Mouse (Mus musculus) small intestine, adult 2 months (tissue): ENCODE data around the gene Col27a1. TPM values are rescaled to one million over a fixed set of nuclear protein-coding genes. Genes with fewer than 3 reads are reported as not detected.

Experiments
- H3K27ac ChIP-seq: fragments of 200-500 bp; 2 replicates; pipeline ENCODE4 v1.5.1; 2012; ENCODE audit warnings: low read depth, low read length, control low read depth, inconsistent platforms; ENCODE audit not compliant: insufficient read depth
- H3K27me3 ChIP-seq: fragments of 200-500 bp; 2 replicates; pipeline ENCODE4 v1.6.1; 2012; ENCODE audit warnings: mild to moderate bottlenecking, moderate library complexity, low read length, inconsistent platforms; ENCODE audit not compliant: control insufficient read depth, insufficient read depth
- H3K36me3 ChIP-seq: fragments of 200-500 bp; 2 replicates; pipeline ENCODE4 v1.6.1; 2012; ENCODE audit warnings: mild to moderate bottlenecking, low read length, control low read depth, inconsistent platforms; ENCODE audit not compliant: control insufficient read depth, insufficient read depth
- H3K4me1 ChIP-seq: fragments of 200-500 bp; 2 replicates; pipeline ENCODE4 v1.6.1; 2012; ENCODE audit warnings: low read length, inconsistent platforms, mixed read lengths; ENCODE audit not compliant: control insufficient read depth, insufficient read depth, insufficient read length
- H3K4me3 ChIP-seq: fragments of 200-500 bp; 2 replicates; pipeline ENCODE4 v1.5.1; 2012; ENCODE audit warnings: low read depth, mild to moderate bottlenecking, control low read depth, inconsistent platforms, low read length, moderate library complexity
- CTCF ChIP-seq: fragments of 200-500 bp; IDR thresholded peaks from 2 replicates; pipeline ENCODE4 v1.5.1; 2012; ENCODE audit warnings: low read depth, mild to moderate bottlenecking, control low read depth, inconsistent platforms, low read length, moderate library complexity, mixed read lengths; ENCODE audit not compliant: insufficient replicate concordance, insufficient read length; ENCODE audit errors: extremely low read depth
- POLR2A ChIP-seq: fragments of 200-500 bp; IDR thresholded peaks from 2 replicates; pipeline ENCODE4 v1.6.1; 2012; ENCODE audit warnings: low read depth, mild to moderate bottlenecking, control low read depth, inconsistent platforms, low read length, moderate library complexity
- WGBS: fragments of 180-500 bp; shearing (Covaris S2); methylation state at CpG from one replicate; pipeline ENCODE4 v1.1.7; 2018; 5-methylcytosine and 5-hydroxymethylcytosine counted together
- polyA plus RNA-seq: library from polyadenylated mRNA; depleted of rRNA; stranded (reverse); fragments of >200 nt; gene quantifications from 2 replicates; pipeline ENCODE4 v1.2.3, GENCODE M21; 2012

Gene Col27a1
- polyA plus RNA-seq, 1 experiment: 5.4 TPM

- Histone ChIP-seq H3K27ac (no peak overlapping the region), H3K4me3 (no peak overlapping the region), H3K4me1 (no peaks in the 10 kb centered on the region), H3K36me3 (no peaks in the 10 kb centered on the region), H3K27me3 (no peaks in the 10 kb centered on the region)
- 67% methylated on average over 8 of the region's 8 CpGs for WGBS
- TF ChIP-seq CTCF (no peak), POLR2A (no peak)
Measured at GRCm38 (mm10) chr4:63323275-63323815, 109.5 kb downstream of the Col27a1 start.

- no peak overlapping the region for H3K4me3 ChIP-seq
- H3K27ac ChIP-seq: no peak overlapping the region
- H3K27me3 ChIP-seq: no peaks in the 10 kb centered on the region
- 93% methylated on average over 4 of the region's 4 CpGs for WGBS
- no peaks in the 10 kb centered on the region for H3K36me3 ChIP-seq
- no peaks in the 10 kb centered on the region for H3K4me1 ChIP-seq
- TF ChIP-seq CTCF (no peak), POLR2A (no peak)
Measured at GRCm38 (mm10) chr4:63333403-63333802, 119.6 kb downstream of the Col27a1 start.

GRCm38 (mm10) chr4:63338414-63339076, 124.7 kb downstream of the Col27a1 start:
- Histone ChIP-seq H3K27ac (no peak overlapping the region), H3K27me3 (no peaks in the 10 kb centered on the region), H3K36me3 (no peaks in the 10 kb centered on the region), H3K4me1 (no peaks in the 10 kb centered on the region), H3K4me3 (no peak overlapping the region)
- 65% methylated on average over 3 of the region's 3 CpGs for WGBS
- no peak for TF ChIP-seq POLR2A
- TF ChIP-seq CTCF: no peak

- Histone ChIP-seq H3K4me3 (no peak overlapping the region), H3K27ac (no peak overlapping the region), H3K27me3 (no peaks in the 10 kb centered on the region), H3K36me3 (no peaks in the 10 kb centered on the region), H3K4me1 (no peaks in the 10 kb centered on the region)
- 39% methylated on average over 4 of the region's 4 CpGs for WGBS
- no peak for TF ChIP-seq CTCF
- no peak for TF ChIP-seq POLR2A
Measured at GRCm38 (mm10) chr4:63342491-63342890, 128.7 kb downstream of the Col27a1 start.

- Histone ChIP-seq H3K36me3 (no peaks in the 10 kb centered on the region), H3K4me1 (no peaks in the 10 kb centered on the region), H3K4me3 (no peak overlapping the region), H3K27ac (no peak overlapping the region), H3K27me3 (no peaks in the 10 kb centered on the region)
- WGBS: 70% methylated on average over 3 of the region's 3 CpGs
- TF ChIP-seq POLR2A (no peak), CTCF (no peak)
Measured at GRCm38 (mm10) chr4:63343608-63344007, 129.8 kb downstream of the Col27a1 start.

GRCm38 (mm10) chr4:63344295-63344694, 130.5 kb downstream of the Col27a1 start, which contains the start of gene Orm1:
Gene Orm1 (plus strand): TSS chr4:63344560.
- Histone ChIP-seq H3K4me3 (no peak within 1 kb of the TSS), H3K4me1 (no peaks in the 10 kb centered on the region), H3K36me3 (no peaks in the 10 kb centered on the region), H3K27me3 (no peaks in the 10 kb centered on the region), H3K27ac (no peak within 1 kb of the TSS)
- TF ChIP-seq CTCF: no peak
- TF ChIP-seq POLR2A: no peak
- 64% methylated on average over 8 of the region's 8 CpGs for WGBS

GRCm38 (mm10) chr4:63345261-63345660, 131.5 kb downstream of the Col27a1 start:
- no peak overlapping the region for H3K4me3 ChIP-seq
- H3K27me3 ChIP-seq: no peaks in the 10 kb centered on the region
- no peak for TF ChIP-seq CTCF
- TF ChIP-seq POLR2A: no peak
- no peaks in the 10 kb centered on the region for H3K4me1 ChIP-seq
- H3K36me3 ChIP-seq: no peaks in the 10 kb centered on the region
- H3K27ac ChIP-seq: no peak overlapping the region
